Mouse (Mus musculus): ENCODE data around the gene Tnfrsf9. TPM values are rescaled to one million over a fixed set of nuclear protein-coding genes. Genes with fewer than 3 reads are reported as not detected.

The Tnfrsf9 gene
- polyA plus RNA-seq, 1 experiment from 2014 or later, result 0.19 TPM

GRCm38 (mm10) chr4:150956369-150957105 lies 42.2 kb downstream of the Tnfrsf9 start:
- ATAC-seq (replicated peaks), result peak; percentile 53
- Histone ChIP-seq H3K4me1 (peaks cover 9% of the 10 kb centered on the region), H3K4me3 (no peak overlapping the region), H3K4me2 (replicated peaks) (no peak overlapping the region), H3K27me3 (no peaks in the 10 kb centered on the region), H3K9me3 (no peaks in the 10 kb centered on the region), H3K9ac (replicated peaks) (no peak overlapping the region), H3K27ac (replicated peaks) (peak overlapping the region; percentile 22; the same call in 1 of the 2 replicates), H3K36me3 (no peaks in the 10 kb centered on the region)
- 35% methylated on average over 13 of the region's 13 CpGs for WGBS

DNA sequence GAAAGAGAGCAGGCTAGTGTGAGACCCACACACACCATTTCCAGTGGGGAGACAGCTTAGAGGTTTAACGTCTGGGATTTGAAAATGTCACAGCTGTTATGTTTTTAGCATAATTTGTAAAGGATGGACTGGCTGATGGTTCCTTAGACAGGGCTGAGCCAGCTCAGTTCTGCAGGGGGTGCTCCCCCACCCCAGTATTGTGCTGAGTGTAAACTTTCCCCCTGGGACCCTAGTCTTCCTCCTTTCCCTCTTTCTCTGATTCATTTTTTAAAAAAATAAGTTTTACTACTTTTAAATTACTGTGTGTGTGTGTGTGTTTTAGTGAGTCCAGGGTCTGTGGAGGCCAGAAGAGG lies 42.7 kb downstream of the Tnfrsf9 start:
- no peak overlapping the region for H3K4me2 ChIP-seq (replicated peaks)
- no peaks in the 10 kb centered on the region for H3K36me3 ChIP-seq
- 24% methylated on average over 1 of the region's 1 CpGs for WGBS
- H3K9me3 ChIP-seq, result no peaks in the 10 kb centered on the region
- H3K4me3 ChIP-seq, result no peak overlapping the region
- H3K27me3 ChIP-seq, result no peaks in the 10 kb centered on the region
- peaks cover 11% of the 10 kb centered on the region for H3K4me1 ChIP-seq
- no peak overlapping the region for H3K27ac ChIP-seq (replicated peaks)
- peak; percentile 4; the same call in 1 of the 2 replicates for ATAC-seq (replicated peaks)
- no peak overlapping the region for H3K9ac ChIP-seq (replicated peaks)

DNA sequence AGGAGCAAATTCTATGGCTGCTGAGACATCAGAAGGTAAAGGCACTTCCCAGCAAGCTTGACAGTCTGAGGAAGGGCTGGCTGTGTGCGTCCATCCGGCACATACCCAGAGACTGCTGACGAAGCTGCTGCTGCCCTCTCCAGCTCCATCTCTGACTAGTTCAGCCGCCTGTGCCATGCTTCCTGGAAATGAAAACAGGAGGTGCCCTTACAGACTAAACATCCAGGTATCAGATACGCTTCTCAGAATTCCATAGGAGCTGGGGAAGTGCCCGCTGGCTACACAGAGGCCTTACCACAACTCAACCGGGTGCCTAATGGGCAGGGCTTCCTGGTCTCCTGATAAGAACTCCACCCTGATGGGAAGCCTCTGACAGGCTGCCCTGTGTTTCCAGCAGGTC lies 44.2 kb downstream of the Tnfrsf9 start:
- Histone ChIP-seq H3K27me3 (no peaks in the 10 kb centered on the region), H3K9me3 (no peaks in the 10 kb centered on the region), H3K4me3 (no peak overlapping the region), H3K27ac (replicated peaks) (no peak overlapping the region), H3K36me3 (no peaks in the 10 kb centered on the region), H3K4me2 (replicated peaks) (no peak overlapping the region), H3K9ac (replicated peaks) (no peak overlapping the region), H3K4me1 (peaks cover 12% of the 10 kb centered on the region)
- no peak for ATAC-seq (replicated peaks)
- 86% methylated on average over 7 of the region's 7 CpGs for WGBS

DNA sequence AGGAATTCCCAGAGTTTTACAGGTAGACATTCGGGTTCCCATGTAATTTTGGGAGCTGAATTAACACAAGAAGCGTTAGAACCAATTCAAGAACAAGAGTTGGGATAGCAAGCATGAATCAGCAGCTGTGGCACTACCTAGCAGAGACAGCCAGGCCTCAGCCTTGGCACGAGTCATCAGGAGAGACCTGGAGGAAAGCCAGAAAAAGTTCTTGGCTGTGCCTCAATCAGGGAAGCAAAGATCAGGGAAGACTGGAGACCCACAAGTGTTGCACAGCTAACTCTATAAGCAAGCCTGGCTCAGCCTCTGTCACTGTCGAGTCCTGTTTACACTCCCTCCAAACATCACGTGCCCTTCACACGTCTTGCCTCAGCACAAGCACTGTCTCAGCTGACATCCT lies 47.9 kb downstream of the Tnfrsf9 start:
- 0 out of 2 replicates have a peak, but pooled peaks cover 6% of the 10 kb centered on the region for H3K4me1 ChIP-seq
- H3K9me3 ChIP-seq, result no peaks in the 10 kb centered on the region
- no peak for ATAC-seq (replicated peaks)
- H3K27ac ChIP-seq (replicated peaks), result no peak overlapping the region
- no peak overlapping the region for H3K4me2 ChIP-seq (replicated peaks)
- H3K9ac ChIP-seq (replicated peaks), result no peak overlapping the region
- WGBS, result 55% methylated on average over 6 of the region's 6 CpGs
- no peaks in the 10 kb centered on the region for H3K27me3 ChIP-seq
- H3K4me3 ChIP-seq, result no peak overlapping the region
- H3K36me3 ChIP-seq, result no peaks in the 10 kb centered on the region

DNA sequence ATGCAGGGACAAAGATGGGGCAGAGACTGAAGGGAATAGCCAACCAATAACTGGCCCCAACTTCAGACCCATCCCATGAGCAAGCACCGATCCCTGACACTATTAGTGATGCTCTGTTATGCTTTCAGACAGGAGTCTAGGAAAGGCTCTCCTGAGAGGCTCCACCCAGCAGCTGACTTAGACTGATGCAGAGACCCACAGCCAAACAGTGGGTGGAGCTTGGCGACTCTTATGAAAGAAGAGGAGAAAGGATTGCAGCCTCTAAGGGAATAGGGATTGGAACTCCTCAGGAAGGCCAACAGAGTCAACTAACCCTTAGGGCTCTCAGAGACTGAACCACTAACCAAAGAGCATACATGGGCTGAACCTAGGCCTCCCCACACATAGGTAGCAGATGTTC lies 49.3 kb downstream of the Tnfrsf9 start:
- Histone ChIP-seq H3K4me2 (replicated peaks) (no peak overlapping the region), H3K4me3 (no peak overlapping the region), H3K4me1 (0 out of 2 replicates have a peak, but pooled peaks cover 6% of the 10 kb centered on the region), H3K9ac (replicated peaks) (no peak overlapping the region), H3K27ac (replicated peaks) (no peak overlapping the region), H3K27me3 (no peaks in the 10 kb centered on the region), H3K9me3 (no peaks in the 10 kb centered on the region), H3K36me3 (no peaks in the 10 kb centered on the region)
- ATAC-seq (replicated peaks), result no peak
- WGBS, result 75% methylated on average over 2 of the region's 2 CpGs

DNA sequence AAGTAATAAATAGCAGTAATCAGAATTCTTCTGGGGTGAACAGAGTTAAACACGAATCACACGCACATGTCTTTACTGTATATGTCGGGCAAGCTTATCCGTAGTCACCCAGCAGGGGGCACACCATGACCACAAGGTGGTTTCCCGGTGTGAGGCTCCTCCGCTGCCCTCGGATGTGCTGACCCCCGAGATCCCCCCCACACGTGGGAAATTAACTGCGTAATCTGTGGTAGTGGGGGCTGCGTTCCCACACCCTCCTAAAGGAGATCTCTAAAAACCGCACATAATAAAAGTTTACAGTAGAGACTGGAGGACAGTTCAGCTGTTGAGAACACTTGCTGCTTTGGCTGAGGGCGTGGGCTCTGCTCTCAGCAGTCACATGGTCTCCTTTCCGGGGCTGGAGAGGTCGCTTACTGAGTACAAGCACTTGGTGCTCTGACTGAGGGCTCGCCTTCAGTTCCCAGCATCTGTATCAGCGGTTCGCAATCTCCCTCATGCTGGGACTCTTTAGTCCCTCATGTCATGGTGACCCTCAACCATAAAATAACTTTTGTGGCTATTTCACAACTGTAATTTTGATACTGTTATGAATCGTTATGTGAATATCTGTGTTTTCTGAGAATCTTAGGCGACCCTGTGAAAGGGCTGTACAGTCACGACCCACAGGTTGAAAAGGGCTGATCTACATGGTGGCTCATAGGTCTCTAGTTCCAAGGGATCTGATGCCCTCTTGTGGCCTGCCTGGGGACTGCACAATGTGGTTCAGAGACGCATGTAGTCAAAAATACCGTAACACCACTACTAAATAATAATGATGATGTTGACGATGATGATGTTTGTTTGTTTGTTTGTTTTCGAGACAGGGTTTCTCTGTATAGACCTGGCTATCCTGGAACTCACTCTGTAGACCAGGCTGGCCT lies 50.5 kb downstream of the Tnfrsf9 start:
- no peaks in the 10 kb centered on the region for H3K27me3 ChIP-seq
- no peak for ATAC-seq (replicated peaks)
- H3K36me3 ChIP-seq, result no peaks in the 10 kb centered on the region
- no peak overlapping the region for H3K4me3 ChIP-seq
- no peak overlapping the region for H3K9ac ChIP-seq (replicated peaks)
- no peaks in the 10 kb centered on the region for H3K9me3 ChIP-seq
- no peak overlapping the region for H3K4me2 ChIP-seq (replicated peaks)
- 13% methylated on average over 25 of the region's 25 CpGs for WGBS
- H3K27ac ChIP-seq (replicated peaks), result no peak overlapping the region
- H3K4me1 ChIP-seq, result 0 out of 2 replicates have a peak, but pooled peaks cover 6% of the 10 kb centered on the region

DNA sequence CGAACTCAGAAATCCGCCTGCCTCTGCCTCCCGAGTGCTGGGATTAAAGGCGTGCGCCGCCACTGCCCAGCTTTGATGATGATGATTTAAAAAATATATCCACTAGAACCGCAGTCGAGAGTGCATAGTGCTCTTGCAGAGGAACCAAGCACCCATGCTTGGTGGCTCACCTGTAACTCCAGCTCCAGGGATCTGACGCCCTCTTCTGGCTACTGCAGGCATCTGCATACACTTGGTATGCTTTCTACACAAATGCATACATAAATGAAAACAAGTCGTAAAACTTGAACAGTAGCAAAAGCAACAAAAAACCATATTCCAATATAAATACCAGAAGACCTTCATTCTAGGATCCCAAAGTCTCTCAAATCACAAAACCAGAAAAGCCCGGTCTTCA lies 51.2 kb downstream of the Tnfrsf9 start:
- no peaks in the 10 kb centered on the region for H3K36me3 ChIP-seq
- no peak overlapping the region for H3K27ac ChIP-seq (replicated peaks)
- no peaks in the 10 kb centered on the region for H3K9me3 ChIP-seq
- no peak for ATAC-seq (replicated peaks)
- no peak overlapping the region for H3K9ac ChIP-seq (replicated peaks)
- H3K4me3 ChIP-seq, result no peak overlapping the region
- 0 out of 2 replicates have a peak, but pooled peaks cover 6% of the 10 kb centered on the region for H3K4me1 ChIP-seq
- no peak overlapping the region for H3K4me2 ChIP-seq (replicated peaks)
- H3K27me3 ChIP-seq, result no peaks in the 10 kb centered on the region
- WGBS, result 70% methylated on average over 11 of the region's 11 CpGs

DNA sequence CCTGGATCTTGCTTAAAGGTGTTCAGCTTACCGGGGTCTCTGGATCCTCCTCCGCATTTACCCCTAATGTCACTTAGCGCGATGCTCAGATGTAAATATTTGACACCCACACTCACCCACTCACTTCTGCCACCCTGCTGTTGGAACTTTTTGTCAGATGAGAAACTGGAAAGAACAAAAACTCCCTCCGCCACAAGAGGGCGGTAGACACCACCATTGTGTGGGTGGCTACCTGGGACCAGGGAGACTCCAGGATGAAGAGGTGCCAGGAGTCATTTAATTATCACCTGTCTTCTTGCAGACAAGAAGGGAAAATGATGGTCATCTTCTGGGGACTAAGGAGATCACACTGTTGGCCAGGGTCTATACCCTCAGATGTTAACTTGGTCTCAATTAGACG lies 52.2 kb downstream of the Tnfrsf9 start:
- H3K4me1 ChIP-seq, result 0 out of 2 replicates have a peak, but pooled peaks cover 6% of the 10 kb centered on the region
- no peak overlapping the region for H3K9ac ChIP-seq (replicated peaks)
- H3K27me3 ChIP-seq, result no peaks in the 10 kb centered on the region
- 22% methylated on average over 7 of the region's 7 CpGs for WGBS
- no peak overlapping the region for H3K27ac ChIP-seq (replicated peaks)
- no peaks in the 10 kb centered on the region for H3K36me3 ChIP-seq
- H3K4me3 ChIP-seq, result no peak overlapping the region
- H3K9me3 ChIP-seq, result no peaks in the 10 kb centered on the region
- no peak for ATAC-seq (replicated peaks)
- no peak overlapping the region for H3K4me2 ChIP-seq (replicated peaks)

DNA sequence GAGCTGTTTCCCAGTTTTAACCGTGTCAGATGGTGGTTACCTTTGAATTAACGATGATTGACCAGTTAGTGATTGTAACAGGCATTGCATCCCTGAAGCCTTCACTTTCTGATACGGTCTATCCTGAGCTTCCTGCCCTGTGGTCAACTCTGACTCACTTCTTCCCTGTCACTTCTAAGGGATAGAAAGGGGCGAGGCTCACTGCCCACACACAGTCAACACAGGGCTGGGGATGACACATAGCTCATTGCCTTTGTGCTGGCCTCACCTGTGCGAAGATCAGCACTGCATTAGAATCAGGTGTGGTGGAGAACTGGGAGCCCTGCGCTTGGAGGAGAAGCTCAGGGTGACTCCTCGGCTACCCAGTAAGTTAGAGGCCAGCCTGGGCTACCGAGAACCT lies 54.6 kb downstream of the Tnfrsf9 start:
- no peak for ATAC-seq (replicated peaks)

GRCm38 (mm10) chr4:150973264-150973663 lies 58.9 kb downstream of the Tnfrsf9 start:
- Histone ChIP-seq H3K4me2 (replicated peaks) (no peak overlapping the region), H3K9me3 (no peaks in the 10 kb centered on the region), H3K9ac (replicated peaks) (no peak overlapping the region), H3K27ac (replicated peaks) (no peak overlapping the region), H3K4me3 (no peak overlapping the region), H3K4me1 (no peaks in the 10 kb centered on the region), H3K36me3 (no peaks in the 10 kb centered on the region), H3K27me3 (no peaks in the 10 kb centered on the region)
- ATAC-seq (replicated peaks), result no peak
- WGBS, result 83% methylated on average over 8 of the region's 8 CpGs

More for the DNA sequence above, 54.6 kb downstream of the Tnfrsf9 start:
- Histone ChIP-seq H3K4me3 (no peak overlapping the region), H3K27me3 (no peaks in the 10 kb centered on the region), H3K36me3 (no peaks in the 10 kb centered on the region), H3K4me2 (replicated peaks) (no peak overlapping the region), H3K9me3 (no peaks in the 10 kb centered on the region), H3K27ac (replicated peaks) (no peak overlapping the region), H3K9ac (replicated peaks) (no peak overlapping the region), H3K4me1 (0 out of 2 replicates have a peak, but pooled peaks cover 3% of the 10 kb centered on the region)
- 90% methylated on average over 8 of the region's 8 CpGs for WGBS

DNA sequence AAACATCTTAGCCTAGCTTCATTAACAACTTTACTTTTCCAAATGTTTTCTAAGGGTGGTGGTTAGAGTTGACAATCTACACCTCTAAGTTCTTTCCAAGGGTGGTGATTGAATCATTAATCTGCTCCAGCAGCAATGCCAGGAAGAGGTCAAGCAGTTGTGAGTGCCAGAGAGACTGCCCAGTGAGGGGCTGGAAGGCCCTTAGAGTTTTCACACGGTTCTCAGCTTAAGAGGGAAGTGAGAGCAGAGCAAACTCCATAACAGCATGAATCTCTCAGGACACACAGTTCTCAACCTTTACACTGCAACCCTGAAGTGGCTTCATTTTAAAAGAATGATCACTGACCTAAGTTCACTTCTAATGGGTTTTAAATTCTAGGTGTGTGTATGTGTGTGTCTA lies 60.8 kb downstream of the Tnfrsf9 start:
- Histone ChIP-seq H3K36me3 (no peaks in the 10 kb centered on the region), H3K27me3 (no peaks in the 10 kb centered on the region), H3K4me3 (no peak overlapping the region), H3K4me1 (no peaks in the 10 kb centered on the region), H3K9ac (replicated peaks) (no peak overlapping the region), H3K4me2 (replicated peaks) (no peak overlapping the region), H3K9me3 (no peaks in the 10 kb centered on the region), H3K27ac (replicated peaks) (no peak overlapping the region)
- ATAC-seq (replicated peaks), result no peak
- WGBS, result 54% methylated on average over 1 of the region's 1 CpGs

DNA sequence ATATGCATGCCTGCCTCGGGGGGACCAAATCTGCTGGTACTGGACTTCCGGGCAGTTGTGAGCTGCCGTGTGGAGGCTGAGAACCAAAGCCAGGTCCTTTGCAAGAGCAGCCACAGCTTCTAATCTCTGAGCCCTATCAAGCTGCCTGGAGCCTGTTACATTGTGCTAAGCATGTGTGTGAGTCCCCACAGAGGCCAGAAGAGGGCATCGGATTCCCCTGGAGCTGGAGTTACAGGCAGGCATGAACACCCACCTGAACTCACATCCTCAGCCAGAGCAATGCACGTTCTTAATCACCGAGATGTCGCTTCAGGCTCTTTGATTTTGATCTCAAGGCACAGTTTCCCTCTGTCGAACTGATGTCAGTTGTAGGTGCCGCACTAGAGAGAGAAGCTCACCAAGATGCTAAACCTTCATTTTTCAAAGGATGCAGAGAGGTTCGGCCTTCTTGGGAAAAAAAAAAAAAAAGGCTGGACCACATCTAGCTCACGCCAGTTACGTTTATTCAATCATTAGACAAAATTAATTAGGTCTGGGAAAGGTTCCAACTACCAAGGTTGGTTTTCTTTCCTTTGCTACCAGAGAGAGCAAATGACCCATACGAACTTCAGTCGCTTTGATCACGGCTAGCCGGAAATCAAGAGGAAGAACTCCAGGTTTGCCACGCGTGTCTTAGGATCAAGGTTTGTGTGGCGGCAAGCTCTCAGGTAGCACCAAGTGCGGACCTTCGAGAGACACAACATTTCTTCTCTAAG lies 64.0 kb downstream of the Tnfrsf9 start:
- WGBS, result 69% methylated on average over 21 of the region's 21 CpGs
- no peaks in the 10 kb centered on the region for H3K9me3 ChIP-seq
- H3K4me1 ChIP-seq, result no peaks in the 10 kb centered on the region
- H3K27ac ChIP-seq (replicated peaks), result no peak overlapping the region
- no peak overlapping the region for H3K9ac ChIP-seq (replicated peaks)
- H3K4me2 ChIP-seq (replicated peaks), result no peak overlapping the region
- no peaks in the 10 kb centered on the region for H3K36me3 ChIP-seq
- no peaks in the 10 kb centered on the region for H3K27me3 ChIP-seq
- ATAC-seq (replicated peaks), result no peak
- H3K4me3 ChIP-seq, result no peak overlapping the region
